Mouse (Mus musculus) spleen, adult 12 weeks (tissue): ENCODE results near the gene Psma5.
"Not testable (repeated sequence)": the region's sequence is repeated elsewhere in the genome, so short reads cannot be mapped to it uniquely, and the experiment has no call there.

Experiments used
- DNase-seq: peaks from one replicate; pipeline ENCODE4 v3.0.0; 2022; ENCODE audit warnings: low spot score

The Psma5 gene

GRCm38 (mm10) chr3:108256719-108257637, at the start of gene Psma5:
Gene Psma5 (plus strand): TSS chr3:108256926.
- DNase-seq, result peak; percentile 89

GRCm38 (mm10) chr3:108209001-108209400, 47.7 kb upstream of the Psma5 start:
- DNase-seq, result no peak

DNA sequence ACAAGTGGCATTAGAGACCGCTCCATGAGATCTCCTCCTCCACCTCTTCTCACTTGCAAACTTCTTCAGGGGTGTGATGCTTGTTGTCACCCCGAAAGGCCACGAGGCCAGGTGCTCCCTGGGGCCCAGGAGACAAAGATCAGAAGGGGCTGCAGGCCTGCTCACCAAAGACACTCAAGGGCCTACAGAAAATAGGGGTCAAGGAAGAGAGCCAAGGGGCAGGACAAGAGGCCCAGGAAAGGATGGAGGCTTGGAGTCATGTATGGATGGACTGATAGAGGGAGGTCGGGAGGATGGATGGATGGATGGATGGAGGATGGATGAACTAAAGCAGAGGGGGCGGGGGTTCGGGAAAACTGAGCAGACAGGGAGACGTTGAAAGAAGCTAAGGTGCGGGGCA, 47.2 kb upstream of the Psma5 start:
- DNase-seq, result no peak

GRCm38 (mm10) chr3:108209946-108210770, 46.6 kb upstream of the Psma5 start:
- DNase-seq, result peak; percentile 72

DNA sequence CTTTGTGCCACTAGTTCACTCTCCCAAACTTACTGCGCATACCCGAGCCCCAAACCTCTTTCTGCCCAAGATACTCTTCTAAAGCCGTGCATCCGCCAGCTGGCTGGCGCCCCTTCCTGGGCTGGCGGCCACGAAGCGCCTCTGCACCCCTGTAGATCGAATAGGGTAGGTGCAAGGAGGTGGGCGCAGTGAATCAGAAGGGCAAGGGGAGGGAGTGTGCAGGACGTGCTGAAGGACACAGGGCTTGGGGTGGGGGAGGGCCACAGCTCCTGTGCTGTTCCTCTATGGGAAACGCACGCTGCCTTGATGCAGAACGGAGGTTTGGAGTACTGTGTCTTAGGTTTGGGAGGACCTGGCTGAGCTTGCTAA, 46.0 kb upstream of the Psma5 start, which contains the start of gene Atxn7l2:
Gene Atxn7l2 (minus strand): TSS at position 164 of the 369 bp plus-strand sequence.
- DNase-seq, result no peak

- no peak for DNase-seq
Measured at GRCm38 (mm10) chr3:108211845-108212244, 44.9 kb upstream of the Psma5 start.

DNA sequence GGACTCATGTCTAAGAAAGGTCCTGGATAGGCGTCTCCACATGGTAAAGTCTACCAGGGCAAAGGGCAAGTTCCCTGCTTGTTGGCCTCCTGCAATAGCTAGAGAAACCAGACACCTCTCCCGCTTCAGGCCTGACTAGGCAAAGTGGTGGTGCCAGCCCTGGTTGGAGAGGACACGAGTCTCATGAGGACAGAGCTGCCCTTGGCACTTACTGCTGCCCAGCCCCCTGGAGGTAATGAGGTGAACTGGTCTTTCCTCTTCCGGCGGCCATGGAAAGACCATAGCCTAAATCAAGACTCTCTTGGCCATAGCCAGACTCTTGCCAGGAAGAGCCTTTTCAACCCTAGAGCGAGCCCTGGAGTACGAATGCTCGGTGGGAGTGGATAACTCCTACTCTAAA, 44.3 kb upstream of the Psma5 start:
- DNase-seq, result no peak

- DNase-seq, result no peak
Measured at GRCm38 (mm10) chr3:108214734-108215133, 42.0 kb upstream of the Psma5 start.

DNA sequence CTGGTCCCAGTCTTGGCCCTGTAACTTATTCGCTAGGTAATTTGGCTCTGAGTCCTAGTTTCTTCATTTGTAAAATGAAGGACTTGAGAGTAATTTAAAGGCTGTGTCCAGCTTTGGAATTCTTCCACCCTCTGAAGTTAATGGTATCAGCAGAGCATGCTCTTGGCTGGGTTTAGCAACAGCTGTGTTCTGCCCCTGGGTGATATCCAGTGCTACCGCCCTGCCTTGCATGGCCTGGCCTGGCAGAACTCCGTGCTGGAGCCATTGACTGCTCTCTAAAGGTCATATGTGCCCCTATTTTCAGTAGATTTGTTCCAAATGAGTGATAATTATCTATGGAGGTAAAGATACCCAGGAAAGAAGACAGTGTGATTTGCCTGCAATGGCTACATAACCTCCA, 36.1 kb upstream of the Psma5 start:
- no peak for DNase-seq

GRCm38 (mm10) chr3:108225711-108226557, 30.8 kb upstream of the Psma5 start:
- no peak for DNase-seq

DNA sequence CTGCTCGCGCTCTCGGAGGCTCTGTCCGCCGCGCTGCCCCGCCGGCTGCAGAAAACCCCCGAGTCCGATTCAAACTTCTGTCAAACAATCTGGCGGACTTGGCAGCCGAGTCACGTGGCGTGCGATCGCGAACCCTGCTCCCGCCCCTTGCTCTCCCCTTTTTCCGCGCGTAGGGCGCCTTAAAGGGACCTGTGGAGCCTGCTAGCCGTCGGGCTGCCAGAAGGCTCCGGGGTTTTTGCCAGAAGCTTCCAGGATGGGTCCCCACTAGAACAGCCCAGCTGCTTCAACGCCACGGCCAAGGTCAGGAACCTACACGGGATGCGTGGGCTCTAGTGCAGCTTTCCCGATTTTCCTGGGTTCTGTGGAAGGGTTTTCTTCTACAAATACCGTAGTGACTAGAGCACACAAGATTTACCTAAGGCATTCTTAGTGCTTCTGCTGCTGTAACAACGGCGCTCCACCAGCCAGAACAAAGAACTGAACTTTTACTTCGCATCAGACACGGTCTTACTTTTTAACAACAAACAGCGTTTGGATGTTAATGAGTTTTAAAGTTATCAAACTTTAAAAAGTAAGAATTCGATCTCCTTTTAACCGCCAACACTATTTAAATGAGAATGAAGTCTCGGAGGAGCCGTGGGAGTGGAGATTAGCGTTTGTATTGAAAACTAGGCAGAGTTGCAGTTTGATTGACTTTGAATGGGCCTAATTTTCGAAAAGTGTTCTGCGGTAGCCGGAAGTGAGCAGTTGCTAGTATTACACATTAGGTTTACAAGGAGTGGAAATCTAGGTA, 30.0 kb upstream of the Psma5 start, which contains the start of gene Sypl2:
Gene Sypl2 (minus strand): TSS at position 91 of the 793 bp plus-strand sequence.
- no peak for DNase-seq

GRCm38 (mm10) chr3:108227521-108227920, 29.2 kb upstream of the Psma5 start:
- DNase-seq, result no peak

DNA sequence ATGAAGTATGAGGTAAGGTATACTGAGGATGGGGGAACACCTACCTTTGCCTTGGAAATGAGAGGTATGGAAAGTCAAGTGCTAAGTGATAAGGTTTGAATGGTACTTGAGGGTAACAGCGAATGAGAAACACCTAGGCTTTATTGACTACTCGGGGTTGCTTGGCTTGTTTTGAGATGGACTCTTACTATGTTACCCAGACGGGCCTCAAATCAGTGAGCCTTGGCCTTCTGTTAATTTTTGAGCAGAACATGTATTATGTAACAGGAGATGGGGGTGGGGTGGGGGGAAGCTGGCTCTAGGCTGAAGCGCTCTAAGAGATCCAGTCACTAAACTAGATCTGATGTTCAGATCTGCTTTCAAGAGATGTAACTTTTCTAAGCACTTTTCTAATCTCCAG, 25.1 kb upstream of the Psma5 start:
- DNase-seq, result no peak

GRCm38 (mm10) chr3:108237474-108238102, 19.1 kb upstream of the Psma5 start:
- DNase-seq, result not testable (repeated sequence)

DNA sequence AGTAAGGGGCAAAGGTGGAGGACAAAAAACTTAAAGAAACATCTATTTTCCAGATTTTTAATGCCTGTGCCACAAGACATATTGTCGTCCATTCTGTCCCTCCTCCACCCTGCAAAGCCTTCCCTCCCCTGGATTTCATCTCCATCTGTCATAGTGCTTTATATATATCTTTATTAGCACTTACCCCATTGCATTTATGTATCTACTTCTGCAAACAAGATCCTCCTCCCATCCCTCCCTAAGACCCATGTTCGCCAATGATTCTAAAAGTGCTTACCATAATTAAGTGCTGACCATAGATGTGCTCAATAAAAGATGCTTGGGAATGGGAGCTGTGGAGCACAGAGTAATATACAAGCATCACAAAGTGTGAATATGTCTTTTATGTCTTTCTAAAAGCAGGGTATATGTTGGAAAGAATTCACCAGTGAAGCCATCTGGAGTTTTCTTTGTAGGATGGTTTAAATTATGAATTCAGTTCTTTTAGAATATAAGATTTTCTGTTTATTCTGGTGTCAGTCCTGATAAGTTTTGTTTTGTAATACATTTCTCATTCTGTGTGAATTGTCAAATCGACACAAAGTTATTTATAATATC, 15.4 kb upstream of the Psma5 start:
- no peak for DNase-seq

GRCm38 (mm10) chr3:108246857-108247256, 9.9 kb upstream of the Psma5 start:
- no peak for DNase-seq

DNA sequence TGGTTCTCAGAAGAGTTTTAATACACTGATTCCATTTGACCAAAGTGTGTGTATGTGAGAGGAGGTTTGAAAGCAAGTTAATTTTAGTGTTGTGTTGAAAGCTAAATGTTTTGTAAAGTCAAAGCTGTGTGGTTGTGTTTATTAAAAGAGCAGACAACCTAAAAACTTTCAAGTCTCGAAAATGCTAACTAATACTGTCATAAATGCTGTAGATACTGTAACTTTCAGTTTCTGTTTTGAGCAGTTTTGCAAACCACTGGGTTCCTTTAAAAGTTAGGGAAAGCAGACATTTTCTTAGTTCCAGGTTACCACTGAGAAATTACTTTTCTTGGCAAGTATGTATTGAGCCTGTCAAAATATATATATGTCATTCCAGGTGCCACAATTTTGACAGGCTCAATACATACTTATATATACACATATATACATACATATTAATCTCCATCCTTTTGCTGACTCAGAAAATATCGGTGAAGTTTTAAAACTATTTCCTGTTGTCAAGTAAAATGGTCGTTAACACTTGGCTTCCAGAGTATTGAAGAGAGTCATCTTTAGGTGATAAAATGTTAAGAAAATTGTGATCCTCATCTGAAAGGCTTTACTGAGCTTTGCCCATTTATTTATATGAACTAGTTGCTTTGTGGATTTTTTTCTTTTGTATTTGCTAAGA, 1.2 kb downstream of the Psma5 start:
- DNase-seq, result no peak

GRCm38 (mm10) chr3:108259319-108259718, 2.6 kb downstream of the Psma5 start:
- DNase-seq, result no peak

GRCm38 (mm10) chr3:108279495-108279894, 22.8 kb downstream of the Psma5 start:
- not testable (repeated sequence) for DNase-seq
